In the genomic region with DNA sequence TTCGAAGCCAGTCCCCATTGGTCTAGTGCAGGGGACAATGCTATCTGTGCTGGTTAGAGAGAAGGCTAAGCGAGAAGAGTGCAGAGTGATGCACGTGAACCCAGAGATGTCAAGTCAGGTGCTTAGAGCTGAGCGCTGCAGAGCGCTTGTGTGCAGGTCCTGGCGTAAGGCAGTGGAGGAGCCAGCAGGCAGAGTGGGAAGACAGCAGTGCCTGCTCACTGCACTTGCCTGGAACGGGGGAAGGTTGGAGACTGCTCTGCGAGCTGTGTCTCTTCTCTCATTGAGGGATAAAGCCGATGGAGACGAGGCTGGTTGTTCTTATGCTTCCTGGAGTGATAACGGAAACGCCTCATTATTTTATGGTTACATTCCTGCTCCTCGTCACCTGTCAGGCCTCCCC, we compare ENCODE assay signal across 24 mouse cellular contexts. TPM values are rescaled to one million over a fixed set of nuclear protein-coding genes. Genes with fewer than 3 reads are reported as not detected.
DNase-seq lines count a peak whose midpoint lies in the region; ATAC-seq and TF ChIP-seq lines count a peak whose summit lies in the region.
"Had no signal": no experiment of that assay in that cellular context is flagged by ENCODE, and none has a peak within 500 bp of the region (broad histone marks: within the 10 kb centered on the region; RNA-seq: fewer than 3 reads in every experiment).

No protein-coding gene starts in this region.

- H3K27ac ChIP-seq in layer of hippocampus, adult 2 months, result peak overlapping the region; percentile 62
- H3K27ac ChIP-seq: embryonic facial prominence, embryonic 10.5 days; forebrain, embryonic 13.5 days; heart, embryonic 13.5 days; hindbrain, embryonic 15.5 days had no signal

- peak; percentile 84 for ATAC-seq in frontal cortex, adult (ENCODE audit: low TSS enrichment)
- ATAC-seq: CD4-positive, CD25-positive, alpha-beta regulatory T cell, adult 4 months; forebrain, embryonic 13.5 days; forebrain, postnatal 0 days had no signal

- H3K4me3 ChIP-seq in layer of hippocampus, adult 2 months, result no peak overlapping the region
- H3K4me3 ChIP-seq: embryonic facial prominence, embryonic 10.5 days; forebrain, embryonic 13.5 days; heart, embryonic 13.5 days; hindbrain, embryonic 15.5 days had no signal

- DNase-seq in frontal cortex, postnatal 10 days (ENCODE audit: low spot score in 2 of 2), result no peak
- peak; percentile 52 to 56 for DNase-seq in layer of hippocampus, adult 18-20 months (ENCODE audit: low spot score in 2 of 2)
- DNase-seq in layer of hippocampus, postnatal 25 days (ENCODE audit: extremely low spot score in 1 of 2, low spot score in 1 of 2), result no peak
- DNase-seq in layer of hippocampus, adult 2 months (ENCODE audit: low spot score in 2 of 2), result peak; percentile 32 to 57
- DNase-seq in layer of hippocampus, postnatal 36 days, result peak; percentile 15 to 38
- DNase-seq in urinary bladder, postnatal 4 days (ENCODE audit: low spot score in 2 of 2), result no peak
- no peak for DNase-seq in embryo, embryonic 10 days (ENCODE audit: low spot score)
- DNase-seq: adrenal gland, adult 8-10 months; adrenal gland, postnatal 36 days; B cell, adult 2 months; cerebellum, adult 11-12 months; cerebellum, adult 9-10 months; cerebellum, postnatal 25 days; forebrain, postnatal 0 days; heart, postnatal 36 days had no signal

- no peak for TF ChIP-seq CTCF in layer of hippocampus, adult 2 months (conservative IDR thresholded peaks at IDR 0.05)

RNA-seq across cellular contexts. Expression of gene Pigb, which starts 25.5 kb away (rescaled TPM):
- 10 to 100 TPM; 12.7 TPM for total RNA-seq in layer of hippocampus, adult 18-20 months (2021)
- 10 to 100 TPM; 13.7 to 18.1 TPM for total RNA-seq in layer of hippocampus, postnatal 25 days (2021)
- total RNA-seq in layer of hippocampus, adult 2 months (2021), result 10 to 100 TPM; 16.8 to 17.7 TPM
- 10 to 100 TPM; 12.5 to 15.1 TPM for total RNA-seq in layer of hippocampus, postnatal 36 days (2021)

RNA-seq across cellular contexts. Expression of gene Ccpg1, which starts 29.5 kb away (rescaled TPM):
- total RNA-seq in layer of hippocampus, adult 18-20 months (2021), result 100 to 1,000 TPM; 149 to 152 TPM
- 100 to 1,000 TPM; 134 to 158 TPM for total RNA-seq in layer of hippocampus, postnatal 25 days (2021)
- total RNA-seq in layer of hippocampus, adult 2 months (2021), result 100 to 1,000 TPM; 149 to 152 TPM
- total RNA-seq in layer of hippocampus, postnatal 36 days (2021), result 100 to 1,000 TPM; 160 to 172 TPM

RNA-seq across cellular contexts. Expression of gene Ccpg1os, which starts 29.5 kb away (rescaled TPM):
- total RNA-seq in layer of hippocampus, adult 18-20 months (2021), result 10 to 100 TPM; 12.4 to 12.6 TPM
- total RNA-seq in layer of hippocampus, postnatal 25 days (2021), result 10 to 100 TPM in 1 of 2 experiments, 1 to 10 TPM in 1; 9.9 to 11.1 TPM
- total RNA-seq in layer of hippocampus, adult 2 months (2021), result 10 to 100 TPM in 1 of 2 experiments, 1 to 10 TPM in 1; 9.3 to 11.0 TPM
- total RNA-seq in layer of hippocampus, postnatal 36 days (2021), result 10 to 100 TPM; 11.0 to 11.7 TPM

RNA-seq across cellular contexts. Expression of gene Rab27a, which starts 29.9 kb away (rescaled TPM):
- 10 to 100 TPM; 12.2 to 15.4 TPM for total RNA-seq in layer of hippocampus, adult 18-20 months (2021)
- total RNA-seq in layer of hippocampus, postnatal 25 days (2021), result 10 to 100 TPM; 11.4 to 11.9 TPM
- 10 to 100 TPM; 14.5 to 17.3 TPM for total RNA-seq in layer of hippocampus, adult 2 months (2021)
- total RNA-seq in layer of hippocampus, postnatal 36 days (2021), result 10 to 100 TPM; 12.7 to 17.2 TPM

RNA-seq across cellular contexts. Expression of gene Gm44503, which starts 56.1 kb away (rescaled TPM):
- total RNA-seq in layer of hippocampus, adult 18-20 months (2021), result under 1 TPM in 1 of 2 experiments, not detected in 1; 0.52 TPM
- total RNA-seq in layer of hippocampus, postnatal 25 days (2021), result under 1 TPM in 1 of 2 experiments, not detected in 1; 0.25 TPM
- total RNA-seq in layer of hippocampus, adult 2 months (2021), result not detected
- total RNA-seq in layer of hippocampus, postnatal 36 days (2021), result under 1 TPM; 0.27 to 0.33 TPM
- total RNA-seq: adrenal gland, adult 8-10 months; adrenal gland, postnatal 36 days; G1E; gastrocnemius, adult 8-10 months; gastrocnemius, postnatal 4 days; heart, postnatal 36 days had no signal

Comparison
In these comparisons a context has a peak if more than half of its experiments do, and no peak if none do; other contexts are left out.
1. DNase-seq: peak in layer of hippocampus, adult 18-20 months (2 of 2), layer of hippocampus, adult 2 months (2 of 2) and layer of hippocampus, postnatal 36 days (2 of 2); none in frontal cortex, postnatal 10 days (0 of 2), layer of hippocampus, postnatal 25 days (0 of 2), urinary bladder, postnatal 4 days (0 of 2) and embryo, embryonic 10 days (single experiment).